Mouse (Mus musculus) small intestine, adult 2 months (tissue): ENCODE results near the gene Mboat2. TPM values are rescaled to one million over a fixed set of nuclear protein-coding genes. Genes with fewer than 3 reads are reported as not detected.

Source experiments
- H3K27ac ChIP-seq: fragments of 200-500 bp; 2 replicates; pipeline ENCODE4 v1.5.1; 2012; ENCODE audit warnings: low read depth, low read length, control low read depth, inconsistent platforms; ENCODE audit not compliant: insufficient read depth
- H3K27me3 ChIP-seq: fragments of 200-500 bp; 2 replicates; pipeline ENCODE4 v1.6.1; 2012; ENCODE audit warnings: mild to moderate bottlenecking, moderate library complexity, low read length, inconsistent platforms; ENCODE audit not compliant: control insufficient read depth, insufficient read depth
- H3K36me3 ChIP-seq: fragments of 200-500 bp; 2 replicates; pipeline ENCODE4 v1.6.1; 2012; ENCODE audit warnings: mild to moderate bottlenecking, low read length, control low read depth, inconsistent platforms; ENCODE audit not compliant: control insufficient read depth, insufficient read depth
- H3K4me1 ChIP-seq: fragments of 200-500 bp; 2 replicates; pipeline ENCODE4 v1.6.1; 2012; ENCODE audit warnings: low read length, inconsistent platforms, mixed read lengths; ENCODE audit not compliant: control insufficient read depth, insufficient read depth, insufficient read length
- H3K4me3 ChIP-seq: fragments of 200-500 bp; 2 replicates; pipeline ENCODE4 v1.5.1; 2012; ENCODE audit warnings: low read depth, mild to moderate bottlenecking, control low read depth, inconsistent platforms, low read length, moderate library complexity
- CTCF ChIP-seq: fragments of 200-500 bp; IDR thresholded peaks from 2 replicates; pipeline ENCODE4 v1.5.1; 2012; ENCODE audit warnings: low read depth, mild to moderate bottlenecking, control low read depth, inconsistent platforms, low read length, moderate library complexity, mixed read lengths; ENCODE audit not compliant: insufficient replicate concordance, insufficient read length; ENCODE audit errors: extremely low read depth
- POLR2A ChIP-seq: fragments of 200-500 bp; IDR thresholded peaks from 2 replicates; pipeline ENCODE4 v1.6.1; 2012; ENCODE audit warnings: low read depth, mild to moderate bottlenecking, control low read depth, inconsistent platforms, low read length, moderate library complexity
- WGBS: fragments of 180-500 bp; shearing (Covaris S2); methylation state at CpG from one replicate; pipeline ENCODE4 v1.1.7; 2018; 5-methylcytosine and 5-hydroxymethylcytosine counted together
- polyA plus RNA-seq: library from polyadenylated mRNA; depleted of rRNA; stranded (reverse); fragments of >200 nt; gene quantifications from 2 replicates; pipeline ENCODE4 v1.2.3, GENCODE M21; 2012

The Mboat2 gene
- polyA plus RNA-seq, 1 experiment = 0.55 TPM

DNA sequence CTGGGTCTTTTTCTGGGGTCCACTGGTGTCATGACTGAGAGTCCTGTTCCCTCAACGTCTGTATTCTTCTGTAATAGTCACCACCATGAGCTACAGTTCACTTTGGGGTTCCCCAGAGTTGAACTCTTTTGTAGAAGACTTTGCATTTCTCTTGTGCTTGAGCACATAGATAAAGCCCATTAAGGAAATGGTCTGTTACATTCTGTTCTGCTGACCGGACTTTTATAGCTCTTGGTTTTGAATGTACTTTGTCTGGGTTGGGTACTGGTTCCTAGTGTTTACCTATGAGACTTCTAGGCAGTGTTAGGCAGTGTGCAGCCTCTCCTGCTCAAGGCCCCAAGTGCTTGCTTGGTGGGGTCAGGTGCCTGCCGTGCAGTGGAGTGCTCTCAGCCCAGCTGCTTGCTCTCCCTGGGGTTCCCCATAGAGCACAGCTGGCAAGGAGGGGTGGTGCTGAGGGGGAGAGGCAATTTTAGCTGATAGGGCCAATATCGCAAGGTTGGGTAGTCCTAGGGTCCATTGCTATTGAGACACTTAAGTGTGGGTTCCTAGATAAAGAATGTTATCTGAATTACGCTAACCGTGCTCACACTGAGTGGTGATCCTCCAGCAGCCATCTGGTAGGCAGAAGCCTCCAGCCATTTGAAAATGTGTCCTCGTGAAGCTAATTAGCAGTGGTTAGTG lies 58.8 kb downstream of the Mboat2 start:
- peak overlapping the region; percentile 97 for H3K27ac ChIP-seq
- H3K36me3 ChIP-seq = no peaks in the 10 kb centered on the region
- TF ChIP-seq POLR2A (peak; percentile 33; the same call in 1 of the 2 replicates), CTCF (no peak)
- no peak overlapping the region for H3K4me3 ChIP-seq
- peaks cover 33% of the 10 kb centered on the region for H3K4me1 ChIP-seq
- WGBS = 29% methylated on average over 7 of the region's 7 CpGs
- no peaks in the 10 kb centered on the region for H3K27me3 ChIP-seq

DNA sequence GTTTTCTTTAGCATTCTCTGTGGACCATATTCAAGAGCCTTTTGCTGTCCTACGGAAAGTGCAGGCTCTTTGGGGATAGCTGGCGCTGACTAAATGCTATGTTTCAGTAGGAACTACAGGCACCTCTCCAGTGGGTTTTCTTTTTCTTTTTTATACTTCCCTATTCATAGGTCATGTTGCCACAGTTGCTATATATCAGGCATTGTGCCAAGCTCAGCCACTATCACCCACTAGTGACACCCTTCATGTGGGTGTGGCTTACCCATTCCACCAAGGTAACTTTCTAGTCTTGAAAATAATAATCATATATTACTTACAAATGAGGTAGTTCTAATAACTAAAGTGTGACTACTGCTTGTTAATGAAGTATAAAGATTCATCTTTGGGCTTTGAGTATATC lies 59.5 kb downstream of the Mboat2 start:
- peak overlapping the region; percentile 97 for H3K27ac ChIP-seq
- peaks cover 36% of the 10 kb centered on the region for H3K4me1 ChIP-seq
- TF ChIP-seq POLR2A = no peak
- TF ChIP-seq CTCF = no peak
- H3K36me3 ChIP-seq = no peaks in the 10 kb centered on the region
- H3K4me3 ChIP-seq = no peak overlapping the region
- H3K27me3 ChIP-seq = no peaks in the 10 kb centered on the region
- WGBS = 32% methylated on average over 2 of the region's 2 CpGs

DNA sequence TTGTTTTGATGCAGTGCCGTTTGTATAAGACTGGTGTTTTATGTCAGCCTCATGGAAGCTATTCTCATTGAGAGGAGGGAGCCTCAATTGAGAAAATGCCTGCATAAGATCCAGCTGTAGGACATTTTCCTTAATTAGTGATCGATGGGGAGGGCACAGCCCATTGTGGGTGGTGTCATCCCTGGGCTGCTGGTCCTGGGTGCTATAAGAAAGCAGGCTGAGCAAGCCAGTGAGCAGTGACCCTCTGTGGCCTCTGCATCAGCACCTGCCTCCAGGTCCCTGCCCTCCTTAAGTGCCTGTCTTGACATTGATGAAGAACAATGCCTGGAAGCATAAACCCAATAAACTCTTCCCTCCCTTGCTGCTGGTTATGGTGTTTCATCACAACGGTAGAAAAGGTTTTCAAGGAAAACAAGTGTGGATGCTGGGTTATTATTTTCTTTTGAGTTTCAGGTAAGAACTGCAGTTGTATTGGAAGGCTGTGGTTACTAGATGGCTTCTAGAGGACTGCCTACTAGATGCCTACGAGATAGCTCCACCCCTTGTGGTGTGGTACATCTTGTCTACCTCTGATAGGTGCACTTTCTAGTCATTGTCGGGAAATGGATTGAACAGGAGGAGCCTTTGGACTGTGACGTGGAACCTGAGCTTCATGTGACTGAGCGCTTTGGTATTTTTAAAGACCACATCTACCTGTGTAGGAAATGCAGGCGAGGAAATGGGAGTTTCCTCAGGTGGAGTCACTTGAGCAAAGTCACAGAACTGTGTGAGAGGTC lies 60.2 kb downstream of the Mboat2 start:
- Histone ChIP-seq H3K27ac (peak overlapping the region; percentile 71), H3K4me3 (no peak overlapping the region), H3K4me1 (peaks cover 39% of the 10 kb centered on the region), H3K27me3 (no peaks in the 10 kb centered on the region), H3K36me3 (no peaks in the 10 kb centered on the region)
- no peak for TF ChIP-seq CTCF
- WGBS = 67% methylated on average over 8 of the region's 8 CpGs

DNA sequence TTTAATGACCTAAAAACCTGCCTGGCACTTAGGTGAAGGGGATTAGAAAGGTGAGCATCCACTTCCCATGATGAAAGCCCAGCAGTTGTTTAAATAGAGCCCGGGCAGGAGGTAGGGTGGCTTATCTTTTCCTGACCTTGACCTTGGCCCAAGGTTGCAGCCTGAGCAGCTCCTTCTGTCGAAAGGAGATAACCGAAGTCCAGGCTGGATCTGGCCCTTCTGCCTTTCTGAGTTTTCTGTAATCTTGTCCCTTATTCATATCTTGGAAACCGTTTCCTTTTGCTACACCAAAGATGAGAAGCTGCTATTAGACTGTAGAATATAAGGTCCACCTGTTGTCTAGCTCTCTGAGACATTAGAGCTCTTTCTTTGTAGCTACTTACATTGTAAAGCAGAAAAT lies 61.9 kb downstream of the Mboat2 start:
- peaks cover 39% of the 10 kb centered on the region for H3K4me1 ChIP-seq
- no peak overlapping the region; the same call in 1 of the 2 replicates for H3K27ac ChIP-seq
- H3K27me3 ChIP-seq = no peaks in the 10 kb centered on the region
- H3K36me3 ChIP-seq = no peaks in the 10 kb centered on the region
- WGBS = 39% methylated on average over 4 of the region's 4 CpGs
- no peak overlapping the region for H3K4me3 ChIP-seq
- TF ChIP-seq CTCF (no peak), POLR2A (no peak)

DNA sequence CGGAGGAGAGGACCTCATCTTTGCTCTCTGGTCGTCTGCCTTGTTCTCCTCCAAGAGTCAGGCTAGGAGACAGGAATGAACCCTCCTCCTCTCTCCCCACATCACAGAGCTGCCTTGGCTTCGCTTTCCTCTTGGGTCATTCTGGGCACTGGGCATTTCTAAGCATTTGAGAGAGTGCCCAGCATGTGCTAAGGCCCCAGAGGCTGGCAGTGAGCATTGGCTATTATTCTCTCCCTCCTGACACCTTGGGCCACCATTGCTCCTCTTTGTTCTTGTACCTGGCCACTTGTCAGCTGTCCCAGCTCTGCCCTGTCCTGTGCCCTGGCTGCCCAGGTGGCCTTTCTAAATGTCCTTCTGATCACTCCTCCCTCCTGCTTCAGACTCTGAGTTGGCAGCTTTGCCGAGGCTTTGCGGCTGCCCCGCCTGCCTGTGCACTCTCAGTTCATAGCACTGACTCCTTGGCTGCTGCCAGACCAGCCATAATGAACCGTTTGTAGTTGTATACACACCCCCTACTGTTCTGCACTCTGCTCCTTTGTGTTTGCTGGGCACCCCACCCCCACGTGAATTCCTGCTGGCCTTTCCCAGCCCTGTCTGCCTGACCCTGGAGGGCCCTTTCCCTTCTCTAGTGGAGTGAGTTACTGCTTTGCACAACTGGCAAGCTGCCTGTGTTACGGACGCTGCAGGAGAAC lies 63.2 kb downstream of the Mboat2 start:
- H3K4me3 ChIP-seq = no peak overlapping the region
- TF ChIP-seq POLR2A (no peak), CTCF (no peak)
- H3K27me3 ChIP-seq = no peaks in the 10 kb centered on the region
- no peaks in the 10 kb centered on the region for H3K36me3 ChIP-seq
- peak overlapping the region; percentile 89 for H3K27ac ChIP-seq
- 34% methylated on average over 10 of the region's 10 CpGs for WGBS
- peaks cover 33% of the 10 kb centered on the region for H3K4me1 ChIP-seq

DNA sequence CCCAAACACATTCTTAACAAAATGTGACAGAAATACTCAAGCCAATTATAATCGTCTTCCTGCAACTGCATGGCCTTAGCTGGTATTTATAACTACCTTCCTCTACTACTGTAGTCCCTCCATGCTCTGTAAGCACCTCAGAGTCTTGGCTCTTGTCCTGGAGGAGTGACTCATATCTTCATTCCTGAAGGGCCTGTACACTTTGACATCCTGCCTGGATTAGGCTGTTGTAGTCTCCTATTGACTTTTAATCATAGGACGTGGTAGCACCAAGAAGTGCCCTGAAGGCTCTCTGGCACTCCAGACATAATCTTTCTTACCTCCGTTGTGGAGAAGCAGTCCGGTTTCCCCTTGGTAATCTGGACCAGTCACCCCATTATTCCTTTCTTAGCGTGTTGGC lies 64.7 kb downstream of the Mboat2 start:
- 38% methylated on average over 5 of the region's 5 CpGs for WGBS
- H3K27me3 ChIP-seq = no peaks in the 10 kb centered on the region
- no peak overlapping the region for H3K4me3 ChIP-seq
- 0 out of 2 replicates have a peak overlapping the region, but pooled peaks have one; percentile 30 for H3K27ac ChIP-seq
- H3K36me3 ChIP-seq = no peaks in the 10 kb centered on the region
- TF ChIP-seq CTCF (no peak), POLR2A (no peak)
- peaks cover 26% of the 10 kb centered on the region for H3K4me1 ChIP-seq

DNA sequence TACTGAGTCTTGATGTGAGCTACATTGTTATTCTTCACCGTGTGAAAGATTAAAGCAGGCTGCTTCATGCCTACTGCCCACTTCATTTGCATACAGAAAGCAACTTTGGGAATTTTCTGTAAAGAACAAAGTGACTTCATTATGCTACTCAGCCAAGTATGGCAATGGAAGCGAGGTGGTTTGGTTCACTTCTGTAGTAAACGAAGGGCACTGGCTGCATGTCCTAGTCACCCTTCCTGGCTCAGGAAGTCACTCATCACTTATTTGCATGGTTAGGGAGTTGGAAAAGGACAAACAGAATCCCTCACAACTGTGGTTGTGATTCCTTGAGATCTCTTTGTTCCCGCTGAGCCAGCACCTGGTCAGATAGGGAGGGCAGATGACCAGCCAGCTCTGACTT lies 66.7 kb downstream of the Mboat2 start:
- TF ChIP-seq POLR2A (no peak), CTCF (no peak)
- H3K4me1 ChIP-seq = peaks cover 19% of the 10 kb centered on the region
- 83% methylated on average over 4 of the region's 4 CpGs for WGBS
- no peaks in the 10 kb centered on the region for H3K36me3 ChIP-seq
- no peak overlapping the region for H3K4me3 ChIP-seq
- H3K27me3 ChIP-seq = no peaks in the 10 kb centered on the region
- H3K27ac ChIP-seq = no peak overlapping the region
